Mouse (Mus musculus): ENCODE data around the gene Adamtsl1. TPM values are rescaled to one million over a fixed set of nuclear protein-coding genes. Genes with fewer than 3 reads are reported as not detected.

The Adamtsl1 gene
- polyA plus RNA-seq, 1 experiment from 2014 or later, result 4.9 TPM

DNA sequence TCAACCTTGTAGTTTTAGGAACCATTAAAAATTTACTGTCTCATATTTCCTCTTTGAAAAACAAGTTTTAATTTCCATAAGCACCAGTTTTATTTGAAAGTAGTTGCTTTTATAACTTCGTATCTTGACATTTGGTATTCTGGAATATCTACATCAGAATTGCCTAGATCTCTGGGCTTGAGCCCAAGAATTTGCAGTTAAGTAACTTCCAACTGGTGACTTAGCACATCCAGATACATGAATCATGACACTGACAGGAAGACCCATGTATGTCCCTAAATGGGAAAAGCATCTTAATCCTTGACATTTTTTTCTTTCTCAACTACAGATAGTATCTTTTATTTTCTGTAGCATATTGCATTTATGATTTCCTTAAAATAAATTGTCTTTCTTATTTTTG, 713.1 kb downstream of the Adamtsl1 start:
- H3K4me1 ChIP-seq (ENCODE audit: control insufficient read depth, insufficient read depth, low read length), result no peaks in the 10 kb centered on the region
- H3K9ac ChIP-seq (ENCODE audit: low read length), result no peak overlapping the region
- H3K4me2 ChIP-seq, result no peak overlapping the region
- 94% methylated on average over 1 of the region's 1 CpGs for WGBS
- no peaks in the 10 kb centered on the region for H3K9me3 ChIP-seq (ENCODE audit: control insufficient read depth, low read length)
- ATAC-seq (ENCODE audit: low FRiP score), result no peak
- H3K27me3 ChIP-seq (ENCODE audit: control insufficient read depth, insufficient read depth, low read length), result no peaks in the 10 kb centered on the region
- no peak overlapping the region for H3K4me3 ChIP-seq (ENCODE audit: low read depth, low read length)
- no peak overlapping the region for H3K27ac ChIP-seq (ENCODE audit: low read depth, low read length)
- H3K36me3 ChIP-seq (ENCODE audit: control insufficient read depth, insufficient read depth, low read length), result no peaks in the 10 kb centered on the region
- no peak for DNase-seq (ENCODE audit: low spot score, missing footprints)

DNA sequence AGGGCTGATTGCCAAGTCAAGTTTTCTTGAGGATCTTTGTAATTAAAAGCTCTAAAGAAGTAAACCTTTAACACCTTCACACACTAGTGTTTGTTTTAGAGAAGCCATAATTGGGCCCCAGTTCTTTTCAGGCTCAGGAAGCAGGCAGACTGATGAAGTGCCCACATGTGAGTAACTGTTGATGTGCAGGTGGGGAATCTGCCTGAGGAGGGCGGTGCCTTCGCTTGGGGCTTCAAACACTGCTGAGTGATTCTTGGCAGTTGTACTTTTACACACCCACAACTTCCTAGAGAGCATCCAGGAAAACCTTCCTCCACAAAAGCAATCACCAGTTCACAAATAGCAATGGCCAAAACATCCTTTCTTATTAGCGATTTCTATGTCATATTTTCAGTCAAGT, 719.2 kb downstream of the Adamtsl1 start:
- no peak for ATAC-seq (ENCODE audit: low FRiP score)
- 91% methylated on average over 3 of the region's 3 CpGs for WGBS
- Histone ChIP-seq H3K9me3 (ENCODE audit: control insufficient read depth, low read length) (no peaks in the 10 kb centered on the region), H3K27me3 (ENCODE audit: control insufficient read depth, insufficient read depth, low read length) (no peaks in the 10 kb centered on the region), H3K27ac (ENCODE audit: low read depth, low read length) (no peak overlapping the region), H3K4me3 (ENCODE audit: low read depth, low read length) (no peak overlapping the region), H3K4me1 (ENCODE audit: control insufficient read depth, insufficient read depth, low read length) (no peaks in the 10 kb centered on the region), H3K36me3 (ENCODE audit: control insufficient read depth, insufficient read depth, low read length) (no peaks in the 10 kb centered on the region), H3K9ac (ENCODE audit: low read length) (no peak overlapping the region), H3K4me2 (no peak overlapping the region)
- no peak for DNase-seq (ENCODE audit: low spot score, missing footprints)

DNA sequence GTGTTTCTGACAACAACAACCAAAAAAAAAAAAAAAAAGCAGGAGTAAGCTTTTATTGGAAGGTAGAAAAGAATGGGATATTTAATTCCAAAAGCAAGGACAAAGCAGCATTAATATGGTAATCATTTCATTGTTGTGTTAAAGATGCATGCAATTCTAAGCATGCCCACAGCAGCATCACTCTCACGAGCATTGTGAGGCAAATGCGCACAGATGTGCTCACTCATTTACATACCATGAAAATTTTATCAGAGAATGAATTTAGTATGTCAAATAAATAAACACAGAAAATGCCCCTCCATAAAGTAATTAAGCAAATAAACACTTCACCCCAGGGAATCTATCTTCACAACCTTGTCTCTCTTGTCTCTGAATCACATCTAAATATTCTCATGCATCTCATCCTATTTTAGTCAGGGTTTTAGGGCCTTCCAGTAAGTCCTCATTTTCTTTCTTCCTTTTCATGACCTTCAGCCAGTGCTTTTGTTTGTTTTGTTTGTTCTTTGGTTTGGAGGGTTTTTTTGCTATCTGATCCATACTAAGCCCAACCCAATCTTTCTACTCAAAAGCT, 728.0 kb downstream of the Adamtsl1 start:
- peak; percentile 91 for ATAC-seq (ENCODE audit: low FRiP score)

DNA sequence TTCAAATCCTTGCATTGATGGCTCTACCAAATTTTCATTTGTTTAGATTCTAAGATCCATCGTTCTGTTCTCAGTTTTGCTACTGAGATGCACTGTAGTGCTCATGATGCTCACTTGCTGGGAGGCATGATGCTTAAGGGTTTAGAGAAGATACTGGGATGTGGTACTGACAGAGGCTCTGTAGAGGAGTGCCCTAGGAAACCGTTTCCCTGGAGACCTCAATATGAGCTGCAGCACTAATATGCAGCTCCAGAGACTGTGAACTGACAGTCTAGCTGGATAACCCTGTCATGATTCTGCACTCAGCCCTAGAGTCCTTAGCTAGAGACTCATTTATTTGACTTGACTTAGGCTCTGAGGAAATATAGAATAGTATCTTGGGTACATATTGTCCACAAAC, 756.1 kb downstream of the Adamtsl1 start:
- Histone ChIP-seq H3K36me3 (ENCODE audit: control insufficient read depth, insufficient read depth, low read length) (no peaks in the 10 kb centered on the region), H3K27ac (ENCODE audit: low read depth, low read length) (no peak overlapping the region), H3K27me3 (ENCODE audit: control insufficient read depth, insufficient read depth, low read length) (no peaks in the 10 kb centered on the region), H3K4me1 (ENCODE audit: control insufficient read depth, insufficient read depth, low read length) (no peaks in the 10 kb centered on the region), H3K4me2 (no peak overlapping the region), H3K9ac (ENCODE audit: low read length) (no peak overlapping the region), H3K9me3 (ENCODE audit: control insufficient read depth, low read length) (no peaks in the 10 kb centered on the region), H3K4me3 (ENCODE audit: low read depth, low read length) (no peak overlapping the region)
- ATAC-seq (ENCODE audit: low FRiP score) (peak; percentile 57; the same call in 1 of the 2 replicates), DNase-seq (ENCODE audit: low spot score, missing footprints) (peak; percentile 84)
- WGBS, result 68% methylated on average over 2 of the region's 2 CpGs

More for the DNA sequence above, 728.0 kb downstream of the Adamtsl1 start:
- H3K4me3 ChIP-seq (ENCODE audit: low read depth, low read length), result no peak overlapping the region
- H3K9ac ChIP-seq (ENCODE audit: low read length), result no peak overlapping the region
- DNase-seq (ENCODE audit: low spot score, missing footprints), result peak; percentile 89
- no peaks in the 10 kb centered on the region for H3K36me3 ChIP-seq (ENCODE audit: control insufficient read depth, insufficient read depth, low read length)
- H3K4me2 ChIP-seq, result no peak overlapping the region
- 28% methylated on average over 2 of the region's 2 CpGs for WGBS
- no peaks in the 10 kb centered on the region for H3K27me3 ChIP-seq (ENCODE audit: control insufficient read depth, insufficient read depth, low read length)
- peaks cover 7% of the 10 kb centered on the region; the same call in 1 of the 2 replicates for H3K4me1 ChIP-seq (ENCODE audit: control insufficient read depth, insufficient read depth, low read length)
- H3K27ac ChIP-seq (ENCODE audit: low read depth, low read length), result no peak overlapping the region
- H3K9me3 ChIP-seq (ENCODE audit: control insufficient read depth, low read length), result no peaks in the 10 kb centered on the region

DNA sequence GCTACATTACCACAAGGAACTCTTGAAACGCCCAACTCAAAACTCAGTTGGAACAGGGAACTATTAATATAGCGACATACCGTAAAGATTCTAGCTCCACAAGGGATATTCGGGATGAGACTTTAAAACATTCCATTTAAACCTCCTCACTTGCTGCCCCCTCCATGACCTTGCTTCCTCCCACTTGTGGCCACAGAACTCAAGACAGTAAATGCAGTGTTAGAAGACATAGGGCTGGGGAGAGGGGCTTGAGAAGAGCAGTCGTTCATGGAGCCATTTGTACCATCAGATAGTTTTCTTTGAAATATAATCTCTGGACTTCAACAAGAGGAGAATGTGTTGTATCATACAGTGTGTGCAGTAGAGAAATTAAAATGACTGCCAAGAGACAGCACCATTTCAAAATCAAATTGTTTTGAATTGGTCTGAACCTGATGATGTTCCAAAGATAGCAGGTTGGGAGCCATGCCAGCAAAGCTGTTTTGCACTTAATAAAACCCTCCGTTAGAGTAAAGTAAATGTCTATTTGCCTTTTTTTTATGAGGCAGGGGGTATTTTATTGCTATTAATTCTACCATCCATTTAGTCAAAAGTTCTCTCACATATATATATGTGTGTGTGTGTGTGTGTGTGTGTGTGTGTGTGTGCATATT, 759.9 kb downstream of the Adamtsl1 start:
- ATAC-seq (ENCODE audit: low FRiP score) (no peak), DNase-seq (ENCODE audit: low spot score, missing footprints) (no peak)
- no peaks in the 10 kb centered on the region for H3K9me3 ChIP-seq (ENCODE audit: control insufficient read depth, low read length)
- H3K36me3 ChIP-seq (ENCODE audit: control insufficient read depth, insufficient read depth, low read length), result no peaks in the 10 kb centered on the region
- 83% methylated on average over 6 of the region's 6 CpGs for WGBS
- H3K27me3 ChIP-seq (ENCODE audit: control insufficient read depth, insufficient read depth, low read length), result no peaks in the 10 kb centered on the region
- H3K4me3 ChIP-seq (ENCODE audit: low read depth, low read length), result no peak overlapping the region
- H3K27ac ChIP-seq (ENCODE audit: low read depth, low read length), result no peak overlapping the region
- no peaks in the 10 kb centered on the region for H3K4me1 ChIP-seq (ENCODE audit: control insufficient read depth, insufficient read depth, low read length)
- H3K9ac ChIP-seq (ENCODE audit: low read length), result no peak overlapping the region
- H3K4me2 ChIP-seq, result no peak overlapping the region

- ATAC-seq (ENCODE audit: low FRiP score), result no peak
- WGBS, result 81% methylated on average over 2 of the region's 2 CpGs
Observed at GRCm38 (mm10) chr4:86274663-86275062, 760.7 kb downstream of the Adamtsl1 start.

DNA sequence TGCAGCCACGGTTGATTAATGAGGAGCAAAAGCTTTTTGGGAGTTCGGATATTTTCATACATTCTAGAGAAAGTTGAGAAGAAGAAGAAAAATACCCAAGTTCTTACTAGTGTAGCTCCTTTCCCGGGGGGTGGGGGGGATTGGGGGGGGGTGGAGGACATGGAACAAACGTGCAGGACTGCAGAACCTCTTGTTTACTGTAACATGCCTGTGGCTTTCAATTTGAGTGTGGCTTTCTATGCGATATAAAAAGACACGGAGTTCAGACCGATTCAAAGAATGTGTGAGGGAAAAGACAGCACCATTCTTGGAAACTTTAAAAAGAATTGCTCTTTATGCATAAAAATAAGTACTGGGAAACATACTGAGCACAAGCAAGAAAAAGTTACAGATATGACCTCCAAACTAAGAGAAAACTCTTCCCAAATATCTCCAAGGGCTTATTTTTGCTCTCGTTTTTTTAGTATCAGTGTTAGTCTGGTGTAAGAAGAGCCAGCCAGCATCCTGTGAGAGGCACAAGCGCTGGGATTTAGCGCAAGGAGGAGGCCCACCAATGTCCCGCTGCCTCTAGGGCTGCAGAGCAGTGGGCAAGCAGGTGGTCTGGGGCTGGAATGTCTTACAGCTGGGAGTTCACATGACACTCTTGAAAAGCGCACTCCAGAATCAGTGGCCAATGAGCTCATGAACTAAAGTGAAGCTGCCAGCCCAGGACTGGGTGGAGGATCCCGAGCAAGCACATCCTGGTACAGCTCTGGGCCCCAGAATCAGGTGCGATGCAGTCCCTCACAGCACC, 762.2 kb downstream of the Adamtsl1 start:
- H3K4me2 ChIP-seq, result no peak overlapping the region
- no peaks in the 10 kb centered on the region for H3K36me3 ChIP-seq (ENCODE audit: control insufficient read depth, insufficient read depth, low read length)
- DNase-seq (ENCODE audit: low spot score, missing footprints) (no peak), ATAC-seq (ENCODE audit: low FRiP score) (no peak)
- no peak overlapping the region for H3K27ac ChIP-seq (ENCODE audit: low read depth, low read length)
- 75% methylated on average over 14 of the region's 14 CpGs for WGBS
- no peaks in the 10 kb centered on the region for H3K27me3 ChIP-seq (ENCODE audit: control insufficient read depth, insufficient read depth, low read length)
- no peak overlapping the region for H3K4me3 ChIP-seq (ENCODE audit: low read depth, low read length)
- H3K4me1 ChIP-seq (ENCODE audit: control insufficient read depth, insufficient read depth, low read length), result no peaks in the 10 kb centered on the region
- H3K9ac ChIP-seq (ENCODE audit: low read length), result no peak overlapping the region
- no peaks in the 10 kb centered on the region for H3K9me3 ChIP-seq (ENCODE audit: control insufficient read depth, low read length)

More at GRCm38 (mm10) chr4:86274663-86275062, 760.7 kb downstream of the Adamtsl1 start:
- no peak overlapping the region for H3K4me3 ChIP-seq (ENCODE audit: low read depth, low read length)
- H3K9me3 ChIP-seq (ENCODE audit: control insufficient read depth, low read length), result no peaks in the 10 kb centered on the region
- H3K27ac ChIP-seq (ENCODE audit: low read depth, low read length), result no peak overlapping the region
- H3K4me2 ChIP-seq, result no peak overlapping the region
- H3K4me1 ChIP-seq (ENCODE audit: control insufficient read depth, insufficient read depth, low read length), result no peaks in the 10 kb centered on the region
- DNase-seq (ENCODE audit: low spot score, missing footprints), result no peak
- H3K36me3 ChIP-seq (ENCODE audit: control insufficient read depth, insufficient read depth, low read length), result no peaks in the 10 kb centered on the region
- no peak overlapping the region for H3K9ac ChIP-seq (ENCODE audit: low read length)
- H3K27me3 ChIP-seq (ENCODE audit: control insufficient read depth, insufficient read depth, low read length), result no peaks in the 10 kb centered on the region

- H3K9ac ChIP-seq (ENCODE audit: low read length), result no peak overlapping the region
- no peaks in the 10 kb centered on the region for H3K9me3 ChIP-seq (ENCODE audit: control insufficient read depth, low read length)
- no peaks in the 10 kb centered on the region for H3K36me3 ChIP-seq (ENCODE audit: control insufficient read depth, insufficient read depth, low read length)
- H3K4me1 ChIP-seq (ENCODE audit: control insufficient read depth, insufficient read depth, low read length), result no peaks in the 10 kb centered on the region
- H3K27me3 ChIP-seq (ENCODE audit: control insufficient read depth, insufficient read depth, low read length), result no peaks in the 10 kb centered on the region
- H3K4me3 ChIP-seq (ENCODE audit: low read depth, low read length), result no peak overlapping the region
- DNase-seq (ENCODE audit: low spot score, missing footprints) (no peak), ATAC-seq (ENCODE audit: low FRiP score) (no peak)
- no peak overlapping the region for H3K4me2 ChIP-seq
- no peak overlapping the region for H3K27ac ChIP-seq (ENCODE audit: low read depth, low read length)
- 56% methylated on average over 5 of the region's 5 CpGs for WGBS
Observed at GRCm38 (mm10) chr4:86278546-86278945, 764.6 kb downstream of the Adamtsl1 start.

GRCm38 (mm10) chr4:86286572-86286971, 772.6 kb downstream of the Adamtsl1 start:
- Histone ChIP-seq H3K27me3 (ENCODE audit: control insufficient read depth, insufficient read depth, low read length) (no peaks in the 10 kb centered on the region), H3K4me3 (ENCODE audit: low read depth, low read length) (no peak overlapping the region), H3K9ac (ENCODE audit: low read length) (no peak overlapping the region), H3K9me3 (ENCODE audit: control insufficient read depth, low read length) (no peaks in the 10 kb centered on the region), H3K27ac (ENCODE audit: low read depth, low read length) (no peak overlapping the region), H3K36me3 (ENCODE audit: control insufficient read depth, insufficient read depth, low read length) (no peaks in the 10 kb centered on the region), H3K4me1 (ENCODE audit: control insufficient read depth, insufficient read depth, low read length) (no peaks in the 10 kb centered on the region), H3K4me2 (no peak overlapping the region)
- ATAC-seq (ENCODE audit: low FRiP score) (no peak), DNase-seq (ENCODE audit: low spot score, missing footprints) (no peak)
- WGBS, result 86% methylated on average over 1 of the region's 1 CpGs
